Mouse (Mus musculus): ENCODE measurements around the gene Gm20696. TPM values are rescaled to one million over a fixed set of nuclear protein-coding genes. Genes with fewer than 3 reads are reported as not detected.

The Gm20696 gene
- total and polyA plus RNA-seq, 3 experiments: 0.59 TPM; not detected in 2

DNA sequence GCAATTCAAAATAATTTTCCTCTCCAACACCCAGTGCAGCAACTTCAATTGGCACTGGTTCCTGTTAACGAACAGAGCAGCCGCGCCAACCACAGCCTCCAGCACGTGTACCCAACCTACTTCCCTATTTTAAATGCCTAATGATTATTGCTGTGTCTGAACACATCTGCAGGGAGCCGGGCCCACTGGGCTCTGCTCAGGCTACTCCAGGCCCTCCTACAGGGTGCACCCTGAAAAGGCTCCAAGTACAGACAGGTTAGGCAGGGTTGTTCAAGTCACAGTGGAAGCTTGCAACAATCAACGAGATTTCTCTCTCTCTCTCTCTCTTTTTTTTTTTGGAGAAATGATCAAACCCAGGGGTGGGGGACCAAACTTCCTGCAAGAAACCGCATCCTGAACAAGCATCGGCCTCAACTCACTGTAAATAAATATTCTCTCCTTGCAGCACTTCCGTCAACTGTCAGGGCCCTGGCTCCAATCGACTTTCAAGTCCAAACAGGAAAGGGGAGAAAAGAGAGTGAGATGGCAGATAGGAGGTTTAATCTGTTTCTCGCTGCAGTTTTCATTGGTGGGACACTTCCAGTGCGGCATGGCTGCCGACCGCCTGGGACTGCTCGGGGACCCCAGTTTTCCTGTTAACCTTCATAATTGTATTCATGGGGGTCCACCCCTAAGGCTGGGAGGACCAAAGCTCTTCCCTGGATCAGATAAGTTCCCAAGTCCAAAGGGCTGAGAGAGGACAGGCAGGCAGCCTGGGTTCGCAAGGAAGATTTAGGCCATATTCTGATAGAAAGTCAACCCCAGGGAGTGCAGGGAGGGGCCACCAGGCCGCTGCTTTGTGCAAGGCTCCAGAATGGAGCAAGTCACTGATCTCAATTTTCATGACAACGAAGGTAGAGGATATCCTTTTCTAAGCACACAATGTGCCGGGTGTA is 277.6 kb downstream of the Gm20696 start:
- dilution Hi-C loops (cut with MboI; ENCODE audit: extremely low pct_ligation_motif_present, extremely low pct_unique_long_range_greater_than_20kb, low sequenced_read_pairs): no loop called here
- H3K4me2 ChIP-seq (ENCODE audit: insufficient read depth, low read depth, poor library complexity, severe bottlenecking): no peak overlapping the region
- peak; percentile 78 for TF ChIP-seq MAX (IDR thresholded peaks at IDR 0.05; ENCODE audit: low read length)
- TF ChIP-seq SMC3 (IDR thresholded peaks at IDR 0.05; ENCODE audit: low read depth, low read length): 0 out of 2 replicates have a peak, but pooled peaks have one; percentile 2
- TF ChIP-seq EP300 (IDR thresholded peaks at IDR 0.05; ENCODE audit: low read length): no peak
- peak; percentile 92 for TF ChIP-seq BHLHE40 (IDR thresholded peaks at IDR 0.05; ENCODE audit: low read depth, low read length)
- 0 out of 2 replicates have a peak, but pooled peaks have one; percentile 12 for TF ChIP-seq ETS1 (conservative IDR thresholded peaks at IDR 0.05; ENCODE audit: low read depth, low read length)

GRCm38 (mm10) chr6:99388023-99388422 is 278.6 kb downstream of the Gm20696 start:
- no peak overlapping the region for H3K27ac ChIP-seq (ENCODE audit: insufficient read depth, low read depth)
- peaks cover 4% of the 10 kb centered on the region for H3K9me3 ChIP-seq (replicated peaks; ENCODE audit: low read length)
- H3K9ac ChIP-seq (ENCODE audit: insufficient read depth, low read depth): no peak overlapping the region
- no peak for DNase-seq (ENCODE audit: extremely low read depth)
- no peaks in the 10 kb centered on the region for H3K79me2 ChIP-seq (replicated peaks; ENCODE audit: control insufficient read depth, extremely low read depth, insufficient read depth, poor library complexity, severe bottlenecking)
- TF ChIP-seq JUND (conservative IDR thresholded peaks at IDR 0.05; ENCODE audit: low read depth, low read length) (no peak), POLR2AphosphoS2 (IDR thresholded peaks at IDR 0.05; ENCODE audit: low read depth, low read length) (no peak), NRF1 (IDR thresholded peaks at IDR 0.05; ENCODE audit: low read depth, low read length) (no peak), PAX5 (IDR thresholded peaks at IDR 0.05; ENCODE audit: low read length) (no peak), ZC3H11A (IDR thresholded peaks at IDR 0.05; ENCODE audit: low read depth, low read length) (no peak), ETS1 (conservative IDR thresholded peaks at IDR 0.05; ENCODE audit: low read depth, low read length) (no peak), USF2 (conservative IDR thresholded peaks at IDR 0.05; ENCODE audit: low read depth, low read length) (no peak), BHLHE40 (IDR thresholded peaks at IDR 0.05; ENCODE audit: low read depth, low read length) (no peak), IRF4 (IDR thresholded peaks at IDR 0.05; ENCODE audit: low read depth, low read length) (no peak), ZNF384 (IDR thresholded peaks at IDR 0.05; ENCODE audit: low read depth, low read length) (no peak)
- dilution Hi-C loops (cut with MboI; ENCODE audit: extremely low pct_ligation_motif_present, extremely low pct_unique_long_range_greater_than_20kb, low sequenced_read_pairs): no loop called here
- H3K27me3 ChIP-seq (replicated peaks): no peaks in the 10 kb centered on the region
- in situ Hi-C loops (cut with MboI; ENCODE audit: low pct_ligation_motif_present, low pct_unique_long_range_greater_than_20kb, low sequenced_read_pairs): loop anchor here (5.0 to 10.0 kb wide), 3 partner anchors 51 to 193 kb away; no protein-coding TSS in a partner anchor
- H3K4me3 ChIP-seq (replicated peaks in 1 of 3; ENCODE audit: low read depth in 2 of 3, low read length in 2 of 3, poor library complexity in 1 of 3): no peak overlapping the region
- no peak overlapping the region for H3K4me2 ChIP-seq (ENCODE audit: insufficient read depth, low read depth, poor library complexity, severe bottlenecking)
- H3K36me3 ChIP-seq (replicated peaks in 1 of 2; ENCODE audit: control insufficient read depth in 1 of 2, insufficient read depth in 1 of 2, low read length in 1 of 2): no peaks in the 10 kb centered on the region
- H3K4me1 ChIP-seq (ENCODE audit: control insufficient read depth in 1 of 2, insufficient read depth in 2 of 2): peaks cover 24 to 48% of the 10 kb centered on the region in 2 experiments

More for the DNA sequence above, 277.6 kb downstream of the Gm20696 start:
- no peaks in the 10 kb centered on the region for H3K27me3 ChIP-seq (replicated peaks)
- in situ Hi-C loops (cut with MboI; ENCODE audit: low pct_ligation_motif_present, low pct_unique_long_range_greater_than_20kb, low sequenced_read_pairs): loop anchor here (5.0 to 10.0 kb wide), 3 partner anchors 52 to 194 kb away; no protein-coding TSS in a partner anchor
- H3K4me1 ChIP-seq (ENCODE audit: control insufficient read depth in 1 of 2, insufficient read depth in 2 of 2): peaks cover 20 to 50% of the 10 kb centered on the region in 2 experiments
- peaks cover 4% of the 10 kb centered on the region for H3K9me3 ChIP-seq (replicated peaks; ENCODE audit: low read length)
- no peaks in the 10 kb centered on the region for H3K79me2 ChIP-seq (replicated peaks; ENCODE audit: control insufficient read depth, extremely low read depth, insufficient read depth, poor library complexity, severe bottlenecking)
- H3K27ac ChIP-seq (ENCODE audit: insufficient read depth, low read depth): no peak overlapping the region
- DNase-seq (ENCODE audit: extremely low read depth): peak; percentile 73
- no peak overlapping the region for H3K4me3 ChIP-seq (replicated peaks in 1 of 3; ENCODE audit: low read depth in 2 of 3, low read length in 2 of 3, poor library complexity in 1 of 3)
- H3K9ac ChIP-seq (ENCODE audit: insufficient read depth, low read depth): no peak overlapping the region
- H3K36me3 ChIP-seq (replicated peaks in 1 of 2; ENCODE audit: control insufficient read depth in 1 of 2, insufficient read depth in 1 of 2, low read length in 1 of 2): no peaks in the 10 kb centered on the region
